Mouse (Mus musculus) layer of hippocampus, postnatal 25 days (tissue): ENCODE data around the gene Derl3. TPM values are rescaled to one million over a fixed set of nuclear protein-coding genes. Genes with fewer than 3 reads are reported as not detected.

Experiments
- DNase-seq, 2 experiments: peaks; one replicate each; pipeline ENCODE4 v3.0.0; 2022; ENCODE audit warnings: mixed read lengths in 2 of 2, low spot score in 1 of 2; ENCODE audit errors: extremely low spot score in 1 of 2
- total RNA-seq, 2 experiments: library from RNA; stranded (reverse); gene quantifications; 2 replicates each; pipeline ENCODE4 v1.2.3; 2021

The Derl3 gene
- total RNA-seq, 2 experiments from 2014 or later, result 3.8 to 4.7 TPM

DNA sequence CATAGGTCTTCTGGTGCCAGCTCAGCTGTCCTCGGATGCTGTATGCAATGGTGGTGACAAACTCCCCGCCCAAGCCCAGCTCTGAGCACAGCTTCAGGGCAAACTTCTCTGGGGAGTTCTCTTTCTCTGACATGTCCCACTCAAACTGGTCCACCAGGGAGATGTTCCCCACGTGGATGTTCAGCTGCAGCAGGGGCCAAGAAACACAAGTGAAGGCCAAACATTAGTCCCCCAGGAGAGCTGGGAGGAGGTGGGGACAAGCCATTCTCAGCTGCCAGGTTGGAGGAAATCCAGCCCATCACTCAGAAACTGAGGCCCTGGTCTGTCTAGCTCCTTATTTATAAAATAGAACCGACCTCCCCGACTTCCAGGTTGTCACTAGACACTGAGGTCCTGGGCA, 11.2 kb downstream of the Derl3 start:
- no peak for DNase-seq

DNA sequence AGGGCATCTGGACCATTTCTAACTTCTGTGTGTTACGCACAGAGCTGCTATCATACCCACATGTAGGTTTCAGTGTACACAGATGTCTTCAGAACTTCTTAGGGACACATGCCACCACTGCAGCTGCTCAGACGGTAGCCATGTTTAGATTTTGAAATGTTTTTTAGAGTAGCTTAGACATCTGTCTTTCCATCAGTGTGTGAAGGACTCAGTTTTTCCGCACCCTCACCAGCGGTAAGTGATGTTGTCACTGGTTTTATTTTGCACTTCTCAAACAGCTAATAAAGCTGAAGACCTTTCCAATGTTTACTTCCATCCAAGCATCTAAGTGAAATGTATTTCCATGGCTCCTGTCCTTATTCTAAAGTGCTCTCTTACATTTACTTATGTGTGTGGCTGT, 13.7 kb downstream of the Derl3 start:
- DNase-seq, result no peak

DNA sequence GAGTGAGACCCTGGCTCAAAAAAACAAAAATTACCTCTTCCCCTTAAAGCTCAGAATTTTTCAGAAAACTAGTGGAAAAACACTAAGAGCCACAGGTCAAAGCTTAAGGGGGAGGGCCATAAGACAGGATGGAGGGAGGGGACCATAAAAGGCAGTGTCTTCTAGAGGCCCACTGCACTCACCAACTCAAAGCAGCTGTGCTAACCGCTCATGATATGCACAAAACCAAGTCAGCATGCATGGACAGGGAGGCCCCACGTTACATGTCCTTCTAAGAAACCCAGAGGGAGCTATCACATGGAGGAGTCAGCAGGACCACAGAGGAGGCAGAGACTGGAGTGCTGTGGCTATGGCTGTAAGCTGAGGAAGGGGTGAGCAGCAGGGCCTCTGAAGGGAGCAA, 17.5 kb downstream of the Derl3 start:
- DNase-seq, result no peak

DNA sequence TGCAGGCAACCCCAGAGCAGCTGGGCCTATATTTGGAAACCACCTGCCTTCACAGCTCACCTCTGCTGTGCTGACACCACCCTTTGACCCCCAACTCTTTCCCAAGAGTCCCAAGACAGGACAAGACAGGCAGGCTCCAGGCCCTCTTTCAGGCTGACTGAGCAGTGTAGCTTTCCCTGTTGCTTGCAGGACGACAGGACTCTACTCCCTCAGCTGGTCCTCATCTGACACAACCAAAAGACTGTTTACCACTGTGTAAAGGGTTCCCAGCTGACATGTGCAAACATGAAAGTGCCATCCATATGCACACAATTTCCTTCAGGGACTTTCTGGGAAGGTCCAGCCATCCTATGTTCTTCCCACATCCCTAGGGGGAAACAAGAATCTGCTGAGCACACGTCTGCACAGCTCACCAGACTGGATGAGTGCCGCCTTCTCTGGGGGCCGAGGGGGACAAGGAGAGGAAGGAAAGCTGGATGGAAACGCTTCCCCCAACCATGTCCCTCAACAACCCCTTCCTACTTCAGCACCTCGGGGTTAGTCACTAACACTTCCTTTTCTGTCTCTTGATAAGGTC, 19.9 kb downstream of the Derl3 start:
- DNase-seq, result no peak

DNA sequence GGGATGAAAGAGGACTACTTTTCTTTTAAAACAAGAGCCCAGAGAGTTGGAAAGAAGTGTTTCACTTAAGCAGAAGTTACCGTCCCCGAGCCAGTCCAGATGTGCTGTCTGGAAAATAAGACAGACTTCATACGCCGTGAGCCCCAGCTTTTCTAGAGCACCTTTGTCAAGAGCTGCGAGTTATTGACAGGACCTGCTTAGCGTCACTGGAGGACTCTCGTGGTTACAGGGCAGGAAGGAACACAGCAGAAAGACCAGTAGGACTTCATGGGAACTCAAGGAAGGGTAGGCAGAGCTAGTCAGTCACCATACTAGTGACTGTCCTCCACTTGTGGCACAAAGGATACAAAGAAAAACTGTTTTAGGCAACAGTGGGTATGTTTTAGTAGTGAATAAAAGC, 22.3 kb downstream of the Derl3 start:
- no peak for DNase-seq

DNA sequence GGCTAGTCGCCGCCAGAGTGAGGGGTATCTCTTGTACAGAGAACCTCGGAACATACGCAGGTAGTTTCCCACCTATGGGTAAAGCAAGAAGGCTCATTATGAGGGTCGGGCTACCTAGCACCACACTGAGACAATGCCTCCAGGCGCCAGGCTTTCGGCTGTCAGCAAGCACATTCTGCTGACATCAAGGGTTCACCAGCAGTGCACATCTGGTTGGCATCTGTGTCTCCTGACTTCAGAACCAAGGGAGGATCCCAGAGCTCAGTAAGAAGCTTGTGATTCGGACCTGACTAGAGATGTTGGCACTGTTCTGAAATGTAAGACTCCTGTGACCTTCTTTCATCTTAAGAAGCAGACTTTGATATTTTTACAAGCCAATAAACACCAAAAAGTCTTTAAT, 23.6 kb downstream of the Derl3 start:
- DNase-seq, result no peak

DNA sequence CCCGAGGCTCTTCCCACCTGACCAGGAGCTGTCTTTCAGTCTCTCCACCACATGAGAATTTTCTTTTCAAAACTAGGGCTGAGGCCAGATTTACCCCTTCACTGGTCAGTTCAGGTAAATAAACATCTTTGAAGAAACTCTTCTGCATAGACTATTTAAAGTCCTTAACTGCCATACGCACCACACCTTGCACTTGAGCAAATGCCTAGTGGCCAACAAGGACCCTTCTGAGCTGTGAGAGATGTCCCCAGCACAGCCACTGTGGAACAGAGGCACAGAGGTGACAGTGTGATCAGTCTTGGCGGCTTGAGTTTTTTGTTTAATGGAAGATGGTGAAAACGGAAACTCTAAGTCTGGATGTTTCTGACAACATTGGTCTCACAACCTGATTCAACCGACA, 25.8 kb downstream of the Derl3 start:
- DNase-seq, result no peak

DNA sequence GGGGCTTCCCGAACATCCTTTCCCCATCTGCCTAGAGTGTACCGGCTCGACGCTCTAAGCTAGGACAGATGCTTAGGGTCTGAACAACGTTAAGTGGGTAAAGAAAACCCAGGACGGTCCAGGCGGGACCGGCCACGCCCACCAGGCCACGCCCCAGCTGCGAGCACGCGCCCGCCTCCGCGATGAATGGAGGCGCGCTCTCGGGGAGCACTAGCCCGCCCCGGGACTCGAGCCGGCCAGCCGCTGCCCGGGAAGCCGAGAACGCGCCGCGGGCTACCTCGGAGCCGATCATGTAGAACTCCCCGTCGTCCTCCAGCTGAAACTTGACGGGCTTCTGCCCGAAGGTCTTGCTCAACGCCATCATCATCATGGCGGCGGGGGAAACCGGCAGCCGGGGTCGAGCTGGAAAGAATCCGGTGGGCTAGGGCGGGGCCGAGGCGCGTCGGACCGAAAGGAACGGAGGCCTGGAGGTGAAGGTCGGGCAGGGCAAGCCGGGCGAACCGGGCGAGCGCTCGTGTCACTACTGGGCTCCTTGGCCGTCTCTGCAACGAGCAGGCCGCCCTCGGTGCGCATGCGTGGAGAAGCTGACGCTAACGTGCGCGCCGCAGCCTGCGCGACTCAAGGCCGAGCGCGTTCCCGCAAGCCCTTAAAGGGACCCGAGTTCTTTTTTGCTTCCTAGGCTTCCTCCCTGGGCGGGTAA, 28.0 kb downstream of the Derl3 start, which contains the start of gene Smarcb1:
Gene Smarcb1, minus strand, starts transcription at position 592 of the 700 bp plus-strand sequence.
- DNase-seq, result peak; percentile 91

DNA sequence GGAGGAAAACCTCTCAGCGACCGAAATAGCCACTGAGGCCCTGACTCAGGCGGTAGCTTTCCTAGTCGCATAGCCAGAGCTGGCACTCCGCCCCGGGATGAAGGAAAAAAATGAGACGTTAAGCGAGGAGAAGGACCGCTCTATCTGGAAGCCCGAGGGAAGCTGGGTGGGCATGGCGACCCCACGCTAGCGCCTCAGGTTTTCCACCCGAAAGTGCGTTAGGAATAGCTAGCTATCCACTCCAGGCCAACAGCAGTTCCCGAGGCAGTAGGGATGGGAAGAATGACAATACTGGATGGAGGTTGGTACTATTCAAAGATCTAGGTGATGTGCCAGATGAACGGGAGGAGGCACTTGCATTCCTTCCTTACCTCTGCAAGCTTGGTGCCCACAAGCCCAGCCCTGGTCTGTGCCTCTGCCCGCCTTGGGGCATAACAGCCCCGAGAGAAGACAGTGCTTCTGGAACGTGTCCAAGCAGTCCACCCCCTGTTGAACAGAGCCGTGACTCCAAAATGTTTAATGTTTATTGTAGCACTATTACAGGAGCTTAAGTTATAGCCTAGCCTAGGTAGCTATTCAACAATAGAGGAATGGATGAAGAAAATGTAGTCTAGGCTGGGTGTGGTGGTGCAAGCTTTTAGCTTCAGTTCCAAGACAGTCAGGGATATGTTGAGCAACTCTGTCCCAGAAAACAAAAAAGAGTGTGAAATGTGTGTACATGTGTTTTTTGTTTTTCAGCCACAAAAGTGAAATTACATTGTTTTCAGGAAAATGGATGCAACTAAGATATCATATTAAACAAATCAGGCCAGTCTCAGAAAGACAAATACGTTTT, 28.7 kb downstream of the Derl3 start:
- no peak for DNase-seq

DNA sequence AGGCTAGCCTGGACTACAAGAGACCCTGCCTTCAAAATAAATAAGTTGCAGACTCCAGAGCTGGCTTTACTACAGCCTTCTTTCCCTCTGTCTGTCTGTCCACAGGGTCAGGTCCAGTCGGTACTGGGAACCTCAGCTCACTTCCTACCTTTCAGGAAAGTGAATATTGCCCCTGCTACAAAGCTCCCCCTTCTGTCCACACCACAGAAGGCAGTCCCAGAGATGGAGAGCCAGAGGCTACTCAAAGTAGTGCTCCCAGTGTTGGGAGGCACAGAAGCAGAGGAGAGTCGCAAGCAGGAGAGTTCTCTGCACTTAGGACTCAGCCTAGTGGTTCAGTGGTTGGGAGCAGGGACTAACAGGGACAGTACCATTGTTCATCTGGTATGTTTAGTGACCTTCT, 31.1 kb downstream of the Derl3 start:
- no peak for DNase-seq

DNA sequence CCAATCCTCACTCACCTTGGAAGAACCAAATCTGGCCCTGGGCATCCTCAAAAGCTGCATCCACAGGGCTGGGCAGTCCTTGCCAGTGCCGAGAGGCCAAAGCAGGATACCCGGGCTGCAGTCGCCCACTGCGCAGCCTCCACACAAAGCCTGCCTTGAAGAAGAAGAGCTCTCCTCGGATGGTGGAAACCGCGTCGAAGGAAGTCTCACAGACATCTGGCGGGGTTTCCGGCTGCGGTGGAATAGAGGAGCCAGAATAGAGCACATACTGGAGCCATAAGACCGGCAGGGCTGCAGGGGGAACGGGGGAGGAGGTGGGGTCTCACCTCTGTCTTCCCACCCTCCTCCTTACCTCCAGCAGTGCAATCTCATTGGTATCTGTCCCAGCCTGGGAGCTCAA, 33.2 kb downstream of the Derl3 start:
- no peak for DNase-seq

DNA sequence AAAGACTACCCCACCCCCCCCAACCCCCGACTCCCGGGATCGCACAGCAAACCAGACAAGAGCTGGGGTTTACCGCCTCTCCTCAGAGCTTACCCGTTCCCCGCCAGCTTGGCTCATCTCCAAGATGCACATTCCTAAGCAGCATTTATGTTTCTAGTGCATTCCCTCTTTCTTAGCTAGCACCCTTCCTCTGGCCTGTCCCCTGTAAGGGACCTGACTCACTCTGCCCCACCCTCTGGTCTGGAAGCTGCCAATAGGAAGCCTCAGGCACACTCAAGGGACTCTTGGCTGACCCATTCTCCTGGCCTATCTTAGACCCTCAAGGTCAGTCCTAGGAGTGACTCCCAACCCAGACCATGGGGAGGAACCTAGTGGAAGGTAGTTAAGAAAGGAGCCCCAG, 37.1 kb downstream of the Derl3 start:
- no peak for DNase-seq

DNA sequence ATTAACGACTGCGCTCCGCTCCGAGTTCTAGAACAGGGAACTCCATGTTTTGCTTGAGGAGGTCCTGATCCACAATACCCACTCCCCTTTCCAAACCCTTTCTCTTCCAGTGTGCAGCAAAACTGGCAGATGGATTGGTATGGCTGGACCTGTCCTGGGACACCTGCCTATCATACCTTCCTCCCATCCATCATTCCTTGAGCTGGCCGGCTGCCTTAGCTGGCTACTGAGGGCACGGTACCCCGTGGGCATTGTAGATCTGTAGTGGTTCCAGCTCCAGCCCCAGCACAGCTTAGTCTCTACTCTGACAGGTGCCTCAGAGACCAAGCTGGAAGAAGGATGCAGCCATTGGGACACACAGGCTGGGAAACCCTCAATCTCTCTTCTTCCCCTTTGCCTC, 38.1 kb downstream of the Derl3 start:
- no peak for DNase-seq

DNA sequence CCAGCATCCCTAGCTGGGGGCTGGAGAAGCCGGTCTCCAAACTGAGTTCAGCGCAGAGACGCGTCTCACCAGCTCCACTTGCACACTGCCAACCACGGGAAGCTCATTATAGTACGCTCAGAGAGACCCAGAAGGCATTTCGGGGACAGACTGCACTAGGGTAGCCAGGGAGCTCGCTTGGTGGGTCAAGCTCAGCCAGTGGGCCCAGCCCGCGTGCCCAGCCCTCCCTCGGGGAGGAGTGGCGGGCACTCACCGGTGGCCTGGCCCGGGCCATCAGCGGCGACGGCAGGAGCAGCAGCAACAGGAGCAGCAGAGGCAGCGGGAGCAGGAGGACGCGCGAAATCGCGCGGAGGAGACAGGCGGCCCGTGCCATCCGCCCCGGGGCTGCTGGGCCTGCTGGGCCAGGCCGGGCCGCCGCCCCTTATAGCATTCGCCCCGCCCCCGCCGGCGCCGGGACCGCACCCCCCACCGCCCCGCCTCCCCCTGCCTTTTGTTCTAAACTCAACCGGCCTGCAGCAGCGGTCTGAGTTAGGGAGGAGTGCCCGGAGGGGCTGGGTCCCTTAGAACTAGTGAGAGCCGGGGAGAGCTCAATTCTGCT, 39.0 kb downstream of the Derl3 start:
- DNase-seq, result no peak

DNA sequence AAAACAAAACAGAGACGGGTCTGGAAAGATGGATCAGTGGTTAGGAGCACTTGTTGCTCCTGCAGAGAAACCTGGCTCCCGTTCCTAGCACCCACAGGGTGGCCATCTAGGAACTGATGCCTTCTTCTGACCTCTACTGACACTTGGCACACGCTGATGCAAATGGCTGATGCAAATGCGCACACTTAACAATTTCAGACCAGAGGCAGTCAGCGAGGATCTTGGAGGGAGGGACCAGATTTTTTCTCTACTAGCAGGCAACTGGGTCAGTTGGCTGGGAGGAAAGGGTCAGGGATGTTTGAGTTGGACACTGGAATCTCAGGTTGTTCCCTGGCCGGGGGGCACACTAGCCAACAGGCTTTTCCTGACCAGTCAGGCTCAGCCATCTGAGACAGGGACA, 39.7 kb downstream of the Derl3 start, which contains the start of gene Chchd10:
Gene Chchd10, plus strand, starts transcription at position 240 of the 400 bp plus-strand sequence.
- DNase-seq, result no peak

DNA sequence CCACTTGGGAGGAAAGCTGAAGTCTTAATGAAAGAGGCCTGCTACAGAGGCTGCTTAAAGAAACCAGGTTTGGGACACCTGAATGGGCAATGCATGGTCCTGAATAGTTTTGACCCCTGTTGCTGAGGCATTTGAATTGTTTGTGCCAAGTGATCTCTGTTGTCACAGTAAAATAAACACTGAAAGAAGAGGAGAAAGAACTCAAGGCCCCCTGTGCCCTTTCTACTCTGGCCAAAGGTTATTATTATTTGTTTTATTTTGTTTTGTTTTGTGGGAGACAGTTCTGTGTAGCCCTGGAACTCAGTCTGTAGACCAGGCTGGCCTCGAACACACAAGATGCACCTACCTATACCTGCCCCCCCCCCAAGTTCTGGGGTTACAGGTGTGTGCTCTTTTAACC, 41.8 kb downstream of the Derl3 start:
- no peak for DNase-seq

DNA sequence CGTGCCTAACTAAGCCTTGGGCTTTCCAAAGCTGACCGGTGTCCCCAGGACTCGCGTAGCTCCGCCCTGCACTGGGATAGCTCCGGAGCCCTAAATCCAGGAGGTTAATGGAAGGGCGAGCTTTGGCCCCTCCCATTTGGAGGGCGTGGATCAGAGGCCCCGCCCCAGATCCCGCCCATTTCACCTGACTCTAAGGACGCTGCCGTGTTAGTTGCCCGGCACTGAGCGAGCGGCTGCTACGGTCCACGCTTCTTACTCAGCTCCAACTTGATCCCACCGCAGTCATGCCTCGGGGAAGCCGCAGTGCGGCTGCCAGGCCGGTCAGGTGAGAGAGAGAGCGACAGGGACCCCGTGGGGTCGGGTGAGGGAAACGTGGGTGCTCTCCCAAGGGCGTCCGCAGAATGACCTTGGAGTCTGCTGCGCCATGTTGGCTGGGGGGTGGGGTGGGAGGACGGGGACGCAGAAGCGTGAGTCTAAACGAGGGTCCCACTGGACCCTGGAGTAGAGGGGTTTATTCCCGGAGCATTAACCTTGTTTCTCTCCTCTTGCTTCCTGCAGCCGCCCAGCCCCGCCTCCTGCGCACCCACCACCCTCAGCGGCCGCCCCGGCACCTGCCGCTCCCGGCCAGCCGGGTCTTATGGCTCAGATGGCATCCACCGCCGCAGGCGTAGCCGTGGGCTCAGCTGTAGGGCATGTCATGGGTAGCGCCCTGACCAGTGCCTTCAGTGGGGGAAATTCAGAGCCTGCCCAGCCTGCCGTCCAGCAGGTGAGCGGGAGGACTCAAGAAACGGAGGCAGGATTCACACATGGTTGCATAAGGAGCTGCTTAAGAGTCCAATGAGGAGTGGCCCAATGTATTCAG, 42.7 kb downstream of the Derl3 start, which contains the start of gene Mmp11:
Gene Mmp11, minus strand, starts transcription at position 817 of the 862 bp plus-strand sequence.
- peak; percentile 66 to 70 for DNase-seq

DNA sequence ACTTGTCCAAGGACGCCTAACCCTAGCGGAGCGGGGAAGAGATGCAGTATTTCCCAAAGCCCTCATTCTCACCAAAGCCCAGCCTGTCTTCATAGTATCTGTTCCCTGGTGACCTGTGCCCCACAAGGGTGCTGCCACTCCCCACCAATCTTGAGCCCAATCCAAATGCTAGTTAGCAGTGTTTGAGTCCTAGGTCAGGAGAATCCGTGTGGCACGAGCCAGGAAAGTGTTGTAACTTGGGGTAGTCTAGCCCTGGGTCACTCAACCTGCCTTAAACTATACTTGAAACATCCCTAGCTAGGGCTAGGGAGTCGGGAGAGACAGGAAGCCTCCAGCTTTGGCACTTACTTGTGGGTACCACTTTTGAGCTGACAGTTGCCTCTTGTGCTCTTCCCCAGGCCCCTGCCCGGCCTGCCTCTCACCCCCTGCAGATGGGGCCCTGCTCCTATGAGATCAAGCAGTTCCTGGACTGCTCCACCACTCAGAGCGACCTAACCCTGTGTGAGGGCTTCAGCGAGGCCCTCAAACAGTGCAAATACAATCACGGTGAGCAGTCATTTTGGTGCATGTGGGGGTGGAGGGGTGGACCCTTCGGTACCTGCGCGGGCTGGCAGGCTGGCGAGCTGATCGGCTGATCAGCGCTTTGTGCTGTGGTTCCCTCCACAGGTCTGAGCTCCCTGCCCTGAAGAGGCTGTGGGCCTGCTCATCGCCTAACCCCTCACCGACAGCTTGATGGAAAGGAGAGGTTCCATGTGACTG, 43.9 kb downstream of the Derl3 start:
- DNase-seq, result no peak
